In genomic region chr12:91641631-91642141, GRCm38 (mm10) we compare ENCODE assay signal across 8 mouse cellular contexts. TPM values are rescaled to one million over a fixed set of nuclear protein-coding genes. Genes with fewer than 3 reads are reported as not detected.
DNase-seq lines count a peak whose midpoint lies in the region; ATAC-seq lines count a peak whose summit lies in the region.

No protein-coding gene starts in this region.

- peak overlapping the region; percentile 41; the same call in 1 of the 2 replicates for H3K9ac ChIP-seq in forebrain, embryonic 14.5 days (ENCODE audit: low read length)
- 0 out of 2 replicates have a peak overlapping the region, but pooled peaks have one; percentile 2 for H3K9ac ChIP-seq in intestine, embryonic 16.5 days (ENCODE audit: low read depth, low read length)
- no peak overlapping the region for H3K9ac ChIP-seq in liver, embryonic 15.5 days

- peak; percentile 47 for DNase-seq in adrenal gland, postnatal 10 days
- peak; percentile 71 for DNase-seq in forebrain, embryonic 14.5 days (ENCODE audit: low spot score)
- DNase-seq in right cerebral cortex, adult 18-20 months: peak; percentile 59
- no peak for DNase-seq in gastrocnemius, adult 18-20 months (ENCODE audit: low spot score)
- no peak for DNase-seq in thymus, postnatal 25 days

- peaks cover 16% of the 10 kb centered on the region for H3K4me1 ChIP-seq in forebrain, embryonic 14.5 days (ENCODE audit: control insufficient read depth, insufficient read depth, low read length)
- H3K4me1 ChIP-seq in intestine, embryonic 16.5 days (ENCODE audit: control insufficient read depth, insufficient read depth, low read length): peaks cover 16% of the 10 kb centered on the region
- H3K4me1 ChIP-seq in liver, embryonic 15.5 days (replicated peaks): peaks cover 15% of the 10 kb centered on the region; the same call in 1 of the 2 replicates

- peak; percentile 65; the same call in 1 of the 2 replicates for ATAC-seq in cerebellum, adult (ENCODE audit: insufficient number of reproducible peaks, low FRiP score, low TSS enrichment)
- ATAC-seq in forebrain, embryonic 14.5 days: peak; percentile 75
- no peak; the same call in 1 of the 2 replicates for ATAC-seq in intestine, embryonic 16.5 days
- ATAC-seq in liver, embryonic 15.5 days (ENCODE audit: insufficient read depth): no peak

- peak overlapping the region; percentile 49 for H3K4me2 ChIP-seq in forebrain, embryonic 14.5 days (ENCODE audit: low read length)
- H3K4me2 ChIP-seq in intestine, embryonic 16.5 days (ENCODE audit: low read depth, low read length): peak overlapping the region; percentile 11
- peak overlapping the region; percentile 20; the same call in 1 of the 2 replicates for H3K4me2 ChIP-seq in liver, embryonic 15.5 days

- H3K27me3 ChIP-seq in forebrain, embryonic 14.5 days (replicated peaks; ENCODE audit: control insufficient read depth, insufficient read depth, low read length): no peaks in the 10 kb centered on the region
- no peaks in the 10 kb centered on the region for H3K27me3 ChIP-seq in intestine, embryonic 16.5 days (replicated peaks; ENCODE audit: control insufficient read depth, insufficient read depth, low read length)
- no peaks in the 10 kb centered on the region for H3K27me3 ChIP-seq in liver, embryonic 15.5 days

- WGBS in forebrain, embryonic 14.5 days: 5% methylated on average over 13 of the region's 13 CpGs
- WGBS in intestine, embryonic 16.5 days: 33% methylated on average over 13 of the region's 13 CpGs
- WGBS in liver, embryonic 15.5 days (ENCODE audit: insufficient replicate concordance): 42% methylated on average over 13 of the region's 13 CpGs

- no peaks in the 10 kb centered on the region for H3K9me3 ChIP-seq in forebrain, embryonic 14.5 days (replicated peaks; ENCODE audit: control insufficient read depth, low read length)
- no peaks in the 10 kb centered on the region for H3K9me3 ChIP-seq in intestine, embryonic 16.5 days (ENCODE audit: control insufficient read depth, low read length)
- no peaks in the 10 kb centered on the region for H3K9me3 ChIP-seq in liver, embryonic 15.5 days (replicated peaks)

- peak overlapping the region; percentile 29 for H3K27ac ChIP-seq in forebrain, embryonic 14.5 days (ENCODE audit: low read depth, low read length)
- no peak overlapping the region for H3K27ac ChIP-seq in intestine, embryonic 16.5 days (ENCODE audit: low read length)
- H3K27ac ChIP-seq in liver, embryonic 15.5 days (replicated peaks): no peak overlapping the region

- peaks cover 3% of the 10 kb centered on the region; the same call in 1 of the 2 replicates for H3K36me3 ChIP-seq in forebrain, embryonic 14.5 days (ENCODE audit: control insufficient read depth, insufficient read depth, low read length)
- no peaks in the 10 kb centered on the region for H3K36me3 ChIP-seq in intestine, embryonic 16.5 days (ENCODE audit: control insufficient read depth, insufficient read depth, low read length)
- peaks cover 16% of the 10 kb centered on the region; the same call in 1 of the 2 replicates for H3K36me3 ChIP-seq in liver, embryonic 15.5 days (replicated peaks)

- peak overlapping the region; percentile 9; the same call in 1 of the 2 replicates for H3K4me3 ChIP-seq in forebrain, embryonic 14.5 days (ENCODE audit: low read depth, low read length)
- H3K4me3 ChIP-seq in intestine, embryonic 16.5 days (ENCODE audit: low read length): peak overlapping the region; percentile 13; the same call in 1 of the 2 replicates
- H3K4me3 ChIP-seq in liver, embryonic 15.5 days (replicated peaks): no peak overlapping the region

RNA-seq across cellular contexts. Expression of gene Gtf2a1, which starts 51.4 kb away (rescaled TPM):
- total RNA-seq in adrenal gland, postnatal 10 days (2021): 10 to 100 TPM; 39.9 to 41.9 TPM
- 50.7 and 50.8 TPM in 2 replicates for polyA plus RNA-seq in forebrain, embryonic 14.5 days (2014; fragmentation: Nextera tagmentation; extraction: Ambion mirVana)
- polyA plus RNA-seq in intestine, embryonic 16.5 days (2015; fragmentation: Nextera tagmentation; extraction: Ambion mirVana): 29.9 and 32.3 TPM in 2 replicates
- polyA plus RNA-seq in liver, embryonic 15.5 days (2015; fragmentation: Nextera tagmentation; extraction: Ambion mirVana): 15.3 and 16.1 TPM in 2 replicates
- 10 to 100 TPM; 23.2 to 26.4 TPM for total RNA-seq in gastrocnemius, adult 18-20 months (2021)

Comparison
In these comparisons a context has a peak if more than half of its experiments do, and no peak if none do; other contexts are left out.
1. DNase-seq: peak in adrenal gland, postnatal 10 days (single experiment), forebrain, embryonic 14.5 days (single experiment) and right cerebral cortex, adult 18-20 months (single experiment); none in gastrocnemius, adult 18-20 months (single experiment) and thymus, postnatal 25 days (single experiment).
2. ATAC-seq: peak in cerebellum, adult (single experiment) and forebrain, embryonic 14.5 days (single experiment); none in intestine, embryonic 16.5 days (single experiment) and liver, embryonic 15.5 days (single experiment).
3. Peak in every context shown above with its lines, with median percentiles within 50 percentile points of each other: H3K4me2 ChIP-seq.